Mouse (Mus musculus) ES-E14 (cell line): ENCODE measurements at regions not wholly inside any gene's neighbourhood (a gene's known extent, or its start where the extent isn't known, plus 50 kb on each side); places are given as distances from the start of the nearest gene placed in this dataset.

Experiments used
- DNase-seq: peaks from one replicate; pipeline ENCODE4 v3.0.0-alpha.2; 2013; ENCODE audit warnings: low read depth, low spot score
- H3K27ac ChIP-seq: 2 replicates; pipeline ENCODE4 v1.5.1; 2012; ENCODE audit warnings: low read depth, mild to moderate bottlenecking, low read length, moderate library complexity, mixed read lengths; ENCODE audit not compliant: poor library complexity, insufficient read depth, severe bottlenecking
- H3K36me3 ChIP-seq: 2 replicates; pipeline ENCODE4 v1.6.1; 2012; ENCODE audit warnings: mild to moderate bottlenecking, low read length, moderate library complexity, mixed read lengths; ENCODE audit not compliant: control insufficient read depth, poor library complexity, insufficient read depth, severe bottlenecking
- H3K4me1 ChIP-seq, 2 experiments: fragments of 150-350 bp in 1 of 2; sonication (generic) in 1 of 2; 2 replicates each; pipeline ENCODE4 v1.6.1; 2012; ENCODE audit warnings: low read length in 2 of 2, mild to moderate bottlenecking in 1 of 2, mixed read lengths in 1 of 2; ENCODE audit not compliant: control insufficient read depth in 2 of 2, insufficient read depth in 2 of 2, poor library complexity in 1 of 2
- H3K4me3 ChIP-seq, 2 experiments: fragments of 150-350 bp in 1 of 2; sonication (generic) in 1 of 2; 2 replicates each; pipeline ENCODE4 v1.5.1; 2012; ENCODE audit warnings: low read length in 2 of 2, low read depth in 1 of 2, mild to moderate bottlenecking in 1 of 2, mixed read lengths in 1 of 2; ENCODE audit not compliant: insufficient read depth in 1 of 2, poor library complexity in 1 of 2, severe bottlenecking in 1 of 2
- H3K9ac ChIP-seq: 2 replicates; pipeline ENCODE4 v1.6.1; 2012; ENCODE audit warnings: low read depth, mild to moderate bottlenecking, low read length, mixed read lengths; ENCODE audit not compliant: poor library complexity, insufficient read depth, severe bottlenecking
- H3K9me3 ChIP-seq: fragments of 150-350 bp; sonication (generic); 2 replicates; pipeline ENCODE4 v1.6.1; 2012; ENCODE audit warnings: low read depth, mild to moderate bottlenecking, low read length; ENCODE audit not compliant: control insufficient read depth, insufficient read depth
- CHD2 ChIP-seq: IDR thresholded peaks from 2 replicates; pipeline ENCODE4 v1.6.1; 2014; ENCODE audit warnings: mild to moderate bottlenecking, low read depth, low read length, inconsistent platforms
- HCFC1 ChIP-seq: IDR thresholded peaks from 2 replicates; pipeline ENCODE4 v1.6.1; 2012; ENCODE audit warnings: low read length, inconsistent platforms, borderline replicate concordance; ENCODE audit not compliant: insufficient read depth
- MAFK ChIP-seq: IDR thresholded peaks from 2 replicates; pipeline ENCODE4 v1.6.1; 2014; ENCODE audit warnings: mild to moderate bottlenecking, low read depth, low read length, inconsistent platforms; ENCODE audit not compliant: insufficient read depth
- ZC3H11A ChIP-seq: IDR thresholded peaks from 2 replicates; pipeline ENCODE4 v1.6.1; 2012; ENCODE audit warnings: low read depth, mild to moderate bottlenecking, inconsistent platforms, low read length, borderline replicate concordance
- ZNF384 ChIP-seq: IDR thresholded peaks from 2 replicates; pipeline ENCODE4 v1.6.1; 2012; ENCODE audit warnings: low read depth, low read length, inconsistent platforms
- in situ Hi-C, 2 experiments: fragments of 600-800 bp; cut with MboI; formaldehyde crosslinking; loops; one replicate each; pipeline ENCODE4 v1.15.1; 2025; ENCODE audit warnings: low sequenced_read_pairs in 2 of 2, inconsistent platforms in 1 of 2; ENCODE audit not compliant: unreplicated experiment in 2 of 2

DNA sequence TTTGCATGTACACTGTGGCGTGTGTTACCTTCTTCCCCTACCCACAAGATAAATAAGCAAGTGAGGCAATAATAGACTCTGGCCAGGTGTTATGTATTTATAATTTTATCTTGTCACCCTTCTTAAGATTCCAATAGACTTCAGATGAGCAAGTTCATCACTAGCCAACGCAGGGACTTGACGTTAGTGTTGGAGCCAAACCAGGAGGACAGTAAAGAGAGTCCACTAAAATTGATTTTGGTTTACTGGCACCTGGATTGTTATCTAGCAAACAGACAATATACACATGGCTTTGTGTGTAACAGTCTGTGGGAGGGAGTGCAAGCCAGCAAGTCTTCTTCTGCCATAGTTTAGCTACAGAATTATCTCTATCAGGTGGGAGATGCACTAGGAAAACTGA is 236.0 kb downstream of the Ndfip2 start:
- Histone ChIP-seq H3K4me3 (no peak overlapping the region), H3K36me3 (no peaks in the 10 kb centered on the region), H3K27ac (no peak overlapping the region), H3K9ac (no peak overlapping the region), H3K4me1 (peaks cover 2 to 4% of the 10 kb centered on the region in 2 experiments; a peak in 1 of 4 replicates), H3K9me3 (no peaks in the 10 kb centered on the region)
- no peak for DNase-seq
- in situ Hi-C loops, result no loop called here
- TF ChIP-seq CHD2 (no peak), ZNF384 (no peak), ZC3H11A (no peak), HCFC1 (no peak), MAFK (no peak)

DNA sequence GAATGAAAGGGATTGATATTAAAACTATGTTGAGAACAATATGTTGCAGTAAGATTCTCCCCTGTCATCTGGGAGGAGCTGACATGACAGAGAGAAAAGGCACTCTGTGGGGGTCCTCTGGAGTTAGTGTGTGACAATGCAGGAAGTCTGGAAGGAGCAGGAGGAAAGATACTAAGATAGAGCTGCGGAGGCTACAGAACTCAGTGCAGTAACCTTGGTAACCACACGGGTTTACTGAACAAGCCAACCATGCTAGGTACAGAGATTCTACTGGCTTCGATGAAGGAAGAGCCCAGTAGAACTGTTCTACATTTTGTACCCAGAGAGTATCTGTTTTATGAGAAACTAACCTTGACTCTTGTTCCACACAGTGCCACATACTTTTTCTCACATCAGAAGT is 231.8 kb downstream of the Ndfip2 start:
- no peak overlapping the region for H3K27ac ChIP-seq
- no peaks in the 10 kb centered on the region for H3K36me3 ChIP-seq
- no peaks in the 10 kb centered on the region for H3K4me1 ChIP-seq
- no peaks in the 10 kb centered on the region for H3K9me3 ChIP-seq
- in situ Hi-C loops, result no loop called here
- no peak overlapping the region for H3K9ac ChIP-seq
- no peak overlapping the region for H3K4me3 ChIP-seq
- TF ChIP-seq ZC3H11A, result no peak
- DNase-seq, result no peak

DNA sequence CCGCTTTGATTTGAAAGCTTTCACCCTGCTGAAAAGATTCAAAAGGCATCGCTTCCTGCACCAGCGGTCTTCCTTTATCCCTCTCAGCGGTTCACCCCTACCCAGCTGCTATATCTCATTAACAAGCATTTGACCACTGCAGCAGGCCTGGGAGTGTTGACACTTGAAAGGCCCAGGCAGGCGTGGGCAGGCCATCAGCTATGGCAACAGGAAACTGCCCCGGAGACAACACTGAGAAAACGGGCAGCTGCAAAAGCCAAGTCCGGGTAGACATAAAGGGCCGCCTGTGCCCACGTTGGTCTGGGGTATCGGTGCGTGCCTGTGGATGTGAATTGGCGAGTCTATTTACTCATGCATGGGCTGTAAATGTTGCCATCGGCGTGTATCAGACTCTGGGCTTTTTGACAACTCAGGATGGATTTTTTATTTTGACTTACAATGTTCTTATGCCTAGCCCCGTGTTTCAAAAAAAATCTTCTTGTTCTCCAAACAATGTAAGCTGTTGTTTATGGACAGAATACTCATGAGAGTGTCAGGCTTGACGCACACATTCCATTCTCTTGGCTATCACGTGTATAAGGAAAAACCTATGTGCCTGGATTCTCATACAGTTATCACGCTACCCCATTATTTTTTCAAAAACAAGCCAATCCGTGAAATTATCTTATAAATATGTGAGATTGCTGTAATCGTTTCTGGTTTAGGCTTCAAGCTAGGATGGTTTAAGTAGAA is 225.1 kb downstream of the Ndfip2 start:
- in situ Hi-C loops, result no loop called here

DNA sequence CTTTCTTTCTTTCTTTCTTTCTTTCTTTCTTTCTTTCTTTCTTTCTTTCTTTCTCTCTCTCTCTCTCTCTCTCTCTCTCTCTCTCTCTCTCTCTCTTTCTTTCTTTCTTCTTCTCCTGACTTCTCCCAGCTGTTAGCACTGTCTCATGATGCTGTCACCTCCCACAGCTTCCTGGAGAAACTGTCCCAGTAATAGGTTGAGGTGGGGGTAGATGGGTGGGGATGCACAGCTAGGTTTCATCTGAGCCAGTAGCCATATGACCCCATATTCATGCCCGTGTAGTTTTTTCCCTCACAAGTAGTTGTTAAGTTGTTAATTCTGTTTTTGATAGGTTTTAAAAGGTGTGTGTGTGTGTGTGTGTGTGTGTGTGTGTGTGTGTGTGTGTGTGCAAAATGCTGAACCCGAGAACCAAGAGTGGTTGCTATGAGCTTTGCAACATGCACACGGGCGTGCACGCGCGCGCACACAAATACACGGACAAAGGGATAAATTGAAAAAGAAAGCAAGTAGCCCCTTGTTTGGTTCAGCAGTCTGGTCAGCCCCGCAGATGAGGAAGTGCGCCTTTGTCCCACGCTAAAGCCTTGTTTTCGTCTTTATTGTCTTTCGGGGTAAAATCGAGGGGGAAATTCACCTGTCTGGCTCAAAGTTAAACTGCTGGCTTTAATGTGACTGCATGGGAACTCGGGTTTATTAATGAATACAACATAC is 224.4 kb downstream of the Ndfip2 start:
- in situ Hi-C loops, result no loop called here
- H3K36me3 ChIP-seq, result no peaks in the 10 kb centered on the region
- no peaks in the 10 kb centered on the region for H3K4me1 ChIP-seq
- no peak overlapping the region for H3K9ac ChIP-seq
- TF ChIP-seq ZC3H11A (no peak), MAFK (no peak), ZNF384 (no peak), CHD2 (no peak), HCFC1 (no peak)
- H3K27ac ChIP-seq, result no peak overlapping the region
- peak overlapping the region in 1 of 2 experiments; percentile 30; a peak in 1 of 4 replicates for H3K4me3 ChIP-seq
- H3K9me3 ChIP-seq, result no peaks in the 10 kb centered on the region
- no peak for DNase-seq

More for the DNA sequence above, 225.1 kb downstream of the Ndfip2 start:
- H3K9ac ChIP-seq, result no peak overlapping the region
- H3K4me3 ChIP-seq, result peak overlapping the region; percentile 22 to 30; a peak in 2 of 4 replicates
- H3K36me3 ChIP-seq, result no peaks in the 10 kb centered on the region
- H3K4me1 ChIP-seq, result no peaks in the 10 kb centered on the region
- TF ChIP-seq ZC3H11A, result no peak
- no peaks in the 10 kb centered on the region for H3K9me3 ChIP-seq
- H3K27ac ChIP-seq, result no peak overlapping the region
- no peak for DNase-seq

DNA sequence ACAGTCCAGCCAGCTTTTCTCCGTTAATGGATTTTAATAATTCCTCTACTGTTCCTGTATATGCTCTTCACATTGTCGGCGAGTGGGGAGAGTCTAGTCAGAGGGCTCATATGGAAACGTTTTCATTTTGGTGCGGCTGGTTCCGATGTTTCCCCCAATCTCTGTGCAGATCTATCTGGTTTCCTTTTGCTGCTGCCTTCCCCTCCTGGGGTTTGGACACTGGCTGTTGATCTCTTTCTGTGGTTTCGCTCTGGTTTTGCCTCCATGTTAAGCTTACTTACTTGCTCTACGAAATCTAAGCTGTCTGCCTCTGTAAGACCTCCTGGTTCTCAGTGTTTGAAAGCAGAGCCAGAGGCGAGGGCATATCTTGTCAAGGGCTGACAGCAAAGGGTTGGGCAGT is 221.7 kb downstream of the Ndfip2 start:
- Histone ChIP-seq H3K4me1 (no peaks in the 10 kb centered on the region), H3K9me3 (no peaks in the 10 kb centered on the region), H3K4me3 (no peak overlapping the region), H3K27ac (no peak overlapping the region), H3K9ac (no peak overlapping the region), H3K36me3 (no peaks in the 10 kb centered on the region)
- in situ Hi-C loops, result no loop called here
- DNase-seq, result no peak
- TF ChIP-seq ZC3H11A (no peak), CHD2 (no peak), HCFC1 (no peak), MAFK (no peak), ZNF384 (no peak)
